Mouse (Mus musculus): ENCODE measurements around the gene Ptgs1. TPM values are rescaled to one million over a fixed set of nuclear protein-coding genes. Genes with fewer than 3 reads are reported as not detected.
A peak's percentile ranks its signal among the peaks of the same experiment; 100 is the strongest.

The Ptgs1 gene
- polyA plus RNA-seq, 1 experiment, result 118 TPM

DNA sequence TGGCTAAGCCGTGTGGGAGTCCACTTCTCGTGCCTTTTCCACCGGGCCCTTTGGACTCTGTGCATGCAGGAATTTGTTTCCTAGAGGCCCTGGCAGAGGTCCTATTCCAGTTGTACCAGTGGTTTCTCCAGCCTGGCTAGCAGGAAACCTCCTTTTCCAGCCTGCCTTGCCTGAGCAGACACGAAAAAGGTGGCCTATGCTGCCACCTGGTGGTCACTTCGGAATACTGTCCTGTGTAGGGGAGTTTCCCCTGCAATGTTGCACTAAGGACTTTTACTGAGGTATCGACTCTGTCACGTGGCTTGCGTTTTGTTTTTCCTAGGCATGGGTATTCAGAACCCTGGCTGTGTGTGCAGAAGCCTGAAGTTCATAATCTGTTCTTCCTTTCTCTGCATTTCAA is 16.2 kb upstream of the Ptgs1 start:
- H3K9me3 ChIP-seq, result no peaks in the 10 kb centered on the region
- H3K36me3 ChIP-seq (replicated peaks; ENCODE audit: low read length), result peaks cover 14% of the 10 kb centered on the region
- H3K27me3 ChIP-seq (replicated peaks), result peaks cover 11% of the 10 kb centered on the region
- TF ChIP-seq FLI1 (IDR thresholded peaks at IDR 0.05; ENCODE audit: low read length) (no peak), GATA1 (IDR thresholded peaks at IDR 0.05; ENCODE audit: borderline replicate concordance, low read length) (no peak)
- peak overlapping the region; percentile 86 for H3K4me3 ChIP-seq (replicated peaks)
- peaks cover 82% of the 10 kb centered on the region for H3K4me1 ChIP-seq

GRCm38 (mm10) chr2:36214425-36214824 is 15.8 kb upstream of the Ptgs1 start:
- Histone ChIP-seq H3K36me3 (replicated peaks; ENCODE audit: low read length) (peaks cover 18% of the 10 kb centered on the region), H3K9me3 (no peaks in the 10 kb centered on the region), H3K4me1 (peaks cover 82% of the 10 kb centered on the region), H3K27me3 (replicated peaks) (peaks cover 8% of the 10 kb centered on the region), H3K4me3 (replicated peaks) (peak overlapping the region; percentile 86)
- TF ChIP-seq FLI1 (IDR thresholded peaks at IDR 0.05; ENCODE audit: low read length) (no peak), GATA1 (IDR thresholded peaks at IDR 0.05; ENCODE audit: borderline replicate concordance, low read length) (no peak)

DNA sequence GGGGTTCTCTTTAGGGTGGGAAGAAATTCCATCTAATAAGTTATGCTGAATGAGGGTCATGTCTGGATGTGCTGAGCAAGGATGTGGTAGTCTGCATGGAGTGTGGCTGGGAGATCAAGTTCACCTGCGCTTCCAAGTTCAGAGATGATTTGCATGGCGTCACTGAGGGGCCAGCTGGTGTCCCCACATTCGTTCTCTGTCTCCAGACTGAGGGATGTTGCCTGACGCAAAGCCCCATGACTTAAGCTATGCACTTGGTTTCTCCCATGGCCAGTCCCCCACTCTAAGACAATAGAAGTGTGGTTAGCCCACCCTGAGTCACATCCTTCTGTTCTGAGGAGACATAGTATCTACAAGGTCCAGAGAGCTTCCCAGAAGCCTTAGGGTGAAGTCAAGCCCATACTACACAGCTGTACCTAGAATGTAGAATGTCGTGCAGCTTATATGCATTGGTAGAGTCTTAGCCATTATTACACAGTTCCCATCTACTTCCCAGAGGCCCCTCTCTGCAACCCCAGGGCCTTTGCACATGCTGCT is 15.0 kb upstream of the Ptgs1 start:
- no peak for TF ChIP-seq FLI1 (IDR thresholded peaks at IDR 0.05; ENCODE audit: low read length)
- peak; percentile 74; the same call in 1 of the 3 replicates for TF ChIP-seq GATA1 (IDR thresholded peaks at IDR 0.05; ENCODE audit: borderline replicate concordance, low read length)
- peak overlapping the region; percentile 78 for H3K4me3 ChIP-seq (replicated peaks)
- peaks cover 89% of the 10 kb centered on the region for H3K4me1 ChIP-seq
- peaks cover 4% of the 10 kb centered on the region for H3K27me3 ChIP-seq (replicated peaks)
- no peaks in the 10 kb centered on the region for H3K9me3 ChIP-seq
- H3K36me3 ChIP-seq (replicated peaks; ENCODE audit: low read length), result peaks cover 27% of the 10 kb centered on the region

- peak overlapping the region; percentile 92 for H3K4me3 ChIP-seq (replicated peaks)
- TF ChIP-seq GATA1 (IDR thresholded peaks at IDR 0.05; ENCODE audit: borderline replicate concordance, low read length) (no peak), FLI1 (IDR thresholded peaks at IDR 0.05; ENCODE audit: low read length) (no peak)
- H3K9me3 ChIP-seq, result no peaks in the 10 kb centered on the region
- peaks cover 100% of the 10 kb centered on the region for H3K4me1 ChIP-seq
- no peaks in the 10 kb centered on the region for H3K27me3 ChIP-seq (replicated peaks)
- H3K36me3 ChIP-seq (replicated peaks; ENCODE audit: low read length), result peaks cover 39% of the 10 kb centered on the region
Measured at GRCm38 (mm10) chr2:36216546-36216945, 13.7 kb upstream of the Ptgs1 start.

DNA sequence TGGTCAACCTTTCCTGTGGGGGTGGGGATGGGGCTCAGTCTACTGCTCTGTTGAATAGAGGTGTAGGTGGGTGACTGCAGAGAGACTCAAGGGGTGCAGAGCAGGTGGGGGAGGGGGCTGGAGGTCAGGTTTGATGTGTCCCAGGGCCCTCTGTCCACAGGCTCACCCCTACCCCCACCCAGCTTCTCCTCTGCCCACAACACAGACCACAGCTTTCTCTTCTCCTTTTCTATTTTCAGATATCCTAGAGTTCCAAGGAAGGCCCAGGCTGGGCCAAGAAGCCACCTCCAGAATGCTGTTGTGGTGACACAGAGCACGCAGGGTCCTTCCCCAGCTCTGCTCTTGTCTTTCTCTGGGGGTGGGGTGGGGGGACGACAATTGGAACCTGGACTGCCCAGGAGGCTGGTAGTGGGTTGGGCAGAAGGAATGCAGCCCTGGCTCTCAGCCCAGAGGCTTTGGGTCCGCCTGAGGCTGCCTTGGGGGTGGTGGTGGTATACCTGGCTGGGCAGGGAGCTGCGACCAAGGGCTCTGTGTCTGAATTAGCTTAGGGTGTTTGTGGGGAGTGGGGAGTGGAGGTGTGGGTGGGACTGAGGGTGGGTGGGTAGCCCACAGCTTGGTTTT is 13.2 kb upstream of the Ptgs1 start:
- Histone ChIP-seq H3K27me3 (replicated peaks) (no peaks in the 10 kb centered on the region), H3K9me3 (no peaks in the 10 kb centered on the region), H3K4me3 (replicated peaks) (peak overlapping the region; percentile 92), H3K4me1 (peaks cover 100% of the 10 kb centered on the region), H3K36me3 (replicated peaks; ENCODE audit: low read length) (peaks cover 44% of the 10 kb centered on the region)
- no peak for TF ChIP-seq FLI1 (IDR thresholded peaks at IDR 0.05; ENCODE audit: low read length)
- TF ChIP-seq GATA1 (IDR thresholded peaks at IDR 0.05; ENCODE audit: borderline replicate concordance, low read length), result no peak

- TF ChIP-seq GATA1 (IDR thresholded peaks at IDR 0.05; ENCODE audit: borderline replicate concordance, low read length) (no peak), FLI1 (IDR thresholded peaks at IDR 0.05; ENCODE audit: low read length) (no peak)
- Histone ChIP-seq H3K4me3 (replicated peaks) (peak overlapping the region; percentile 92), H3K4me1 (peaks cover 100% of the 10 kb centered on the region), H3K36me3 (replicated peaks; ENCODE audit: low read length) (peaks cover 50% of the 10 kb centered on the region), H3K27me3 (replicated peaks) (no peaks in the 10 kb centered on the region), H3K9me3 (no peaks in the 10 kb centered on the region)
Measured at GRCm38 (mm10) chr2:36217692-36218233, 12.5 kb upstream of the Ptgs1 start.

GRCm38 (mm10) chr2:36220106-36220505 is 10.1 kb upstream of the Ptgs1 start:
- TF ChIP-seq GATA1 (IDR thresholded peaks at IDR 0.05; ENCODE audit: borderline replicate concordance, low read length) (no peak), FLI1 (IDR thresholded peaks at IDR 0.05; ENCODE audit: low read length) (no peak)

GRCm38 (mm10) chr2:36220891-36221290 is 9.3 kb upstream of the Ptgs1 start:
- peaks cover 100% of the 10 kb centered on the region for H3K4me1 ChIP-seq
- no peak overlapping the region for H3K4me3 ChIP-seq (replicated peaks)
- TF ChIP-seq GATA1 (IDR thresholded peaks at IDR 0.05; ENCODE audit: borderline replicate concordance, low read length), result no peak
- TF ChIP-seq FLI1 (IDR thresholded peaks at IDR 0.05; ENCODE audit: low read length), result no peak
- H3K9me3 ChIP-seq, result no peaks in the 10 kb centered on the region
- H3K27me3 ChIP-seq (replicated peaks), result no peaks in the 10 kb centered on the region
- H3K36me3 ChIP-seq (replicated peaks; ENCODE audit: low read length), result peaks cover 76% of the 10 kb centered on the region

More at GRCm38 (mm10) chr2:36220106-36220505, 10.1 kb upstream of the Ptgs1 start:
- no peaks in the 10 kb centered on the region for H3K27me3 ChIP-seq (replicated peaks)
- H3K4me3 ChIP-seq (replicated peaks), result no peak overlapping the region
- H3K36me3 ChIP-seq (replicated peaks; ENCODE audit: low read length), result peaks cover 71% of the 10 kb centered on the region
- H3K9me3 ChIP-seq, result no peaks in the 10 kb centered on the region
- peaks cover 100% of the 10 kb centered on the region for H3K4me1 ChIP-seq

- Histone ChIP-seq H3K9me3 (no peaks in the 10 kb centered on the region), H3K4me3 (replicated peaks) (no peak overlapping the region), H3K4me1 (peaks cover 98% of the 10 kb centered on the region), H3K27me3 (replicated peaks) (no peaks in the 10 kb centered on the region), H3K36me3 (replicated peaks; ENCODE audit: low read length) (peaks cover 82% of the 10 kb centered on the region)
- TF ChIP-seq GATA1 (IDR thresholded peaks at IDR 0.05; ENCODE audit: borderline replicate concordance, low read length) (no peak), FLI1 (IDR thresholded peaks at IDR 0.05; ENCODE audit: low read length) (no peak)
Measured at GRCm38 (mm10) chr2:36222168-36222848, 7.9 kb upstream of the Ptgs1 start.

GRCm38 (mm10) chr2:36223436-36223835 is 6.8 kb upstream of the Ptgs1 start:
- peaks cover 98% of the 10 kb centered on the region for H3K4me1 ChIP-seq

More at GRCm38 (mm10) chr2:36223436-36223835, 6.8 kb upstream of the Ptgs1 start:
- H3K9me3 ChIP-seq, result no peaks in the 10 kb centered on the region
- peaks cover 85% of the 10 kb centered on the region for H3K36me3 ChIP-seq (replicated peaks; ENCODE audit: low read length)
- TF ChIP-seq FLI1 (IDR thresholded peaks at IDR 0.05; ENCODE audit: low read length) (no peak), GATA1 (IDR thresholded peaks at IDR 0.05; ENCODE audit: borderline replicate concordance, low read length) (no peak)
- H3K27me3 ChIP-seq (replicated peaks), result no peaks in the 10 kb centered on the region
- no peak overlapping the region for H3K4me3 ChIP-seq (replicated peaks)

All from megakaryocyte, embryonic 14.5 days (primary cell).